Mouse (Mus musculus) cerebellum, adult 9-11 months (tissue): ENCODE data around the gene Olfr774.
"Not testable (repeated sequence)": the region's sequence is repeated elsewhere in the genome, so short reads cannot be mapped to it uniquely, and the experiment has no call there.

Experiments
- DNase-seq: peaks from one replicate; pipeline ENCODE4 v3.0.0; 2022

Olfr774 gene

DNA sequence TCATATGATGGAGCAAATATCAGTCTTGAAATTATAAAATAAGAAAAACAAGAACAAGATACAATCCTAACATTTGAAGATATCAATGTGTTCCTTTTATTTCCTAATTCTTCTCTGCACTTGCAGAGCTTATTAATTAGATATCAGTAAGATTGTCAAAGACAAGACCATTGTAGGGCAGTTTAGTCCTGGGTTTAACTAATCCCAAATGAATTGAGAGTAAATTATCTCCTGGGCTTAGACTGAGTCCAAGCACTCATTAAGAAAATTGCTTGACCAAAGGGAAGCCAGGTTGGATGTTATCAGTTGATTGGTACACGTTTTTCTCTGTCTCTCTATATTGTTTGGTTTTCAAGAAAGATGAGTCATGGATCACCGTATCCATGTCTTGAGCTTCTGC lies at the start of gene Olfr774:
Gene Olfr774 (plus strand): TSS at position 301 of the 400 bp plus-strand sequence.
- no peak for DNase-seq

DNA sequence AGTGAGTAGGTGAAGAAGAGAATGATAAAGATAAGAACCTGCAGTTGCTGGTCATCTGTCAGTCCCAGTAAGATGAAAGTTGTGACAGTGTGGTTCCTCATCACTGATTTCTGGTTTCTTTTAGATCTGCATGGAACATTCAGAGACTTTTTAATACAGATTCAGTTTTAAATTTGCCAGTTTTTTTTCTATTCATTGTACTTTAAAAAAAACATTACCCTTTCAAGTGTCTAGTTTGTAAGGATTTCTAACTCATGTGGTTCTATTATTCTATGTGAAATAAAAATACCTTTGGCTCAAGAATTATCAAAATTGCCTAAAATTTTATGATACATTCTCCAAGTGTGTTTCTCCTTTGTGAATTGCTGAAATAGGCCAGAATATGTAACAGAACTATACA lies 48.7 kb upstream of the Olfr774 start, which contains the start of gene Olfr773:
Gene Olfr773 (minus strand): TSS at position 101 of the 400 bp plus-strand sequence.
- not testable (repeated sequence) for DNase-seq

DNA sequence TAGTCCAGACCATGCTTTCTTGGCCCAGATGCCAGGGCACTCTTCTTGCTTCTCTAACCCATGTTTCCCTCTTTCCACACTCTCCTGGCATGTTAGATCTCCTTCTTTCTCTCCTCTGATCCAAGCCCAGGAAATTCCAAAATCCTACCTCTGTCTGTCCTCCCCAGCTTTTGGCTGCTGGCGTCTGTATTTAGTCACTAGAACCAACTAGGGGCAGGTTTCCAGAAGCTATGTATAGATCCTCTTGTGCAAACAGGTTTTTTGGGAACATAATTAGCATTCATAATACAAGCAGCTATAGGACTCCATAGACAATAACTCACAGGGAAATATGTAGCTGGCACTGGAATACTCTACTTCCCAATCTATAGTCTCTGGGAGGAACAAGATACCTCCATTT lies 5.3 kb upstream of the Olfr774 start:
- DNase-seq = no peak

DNA sequence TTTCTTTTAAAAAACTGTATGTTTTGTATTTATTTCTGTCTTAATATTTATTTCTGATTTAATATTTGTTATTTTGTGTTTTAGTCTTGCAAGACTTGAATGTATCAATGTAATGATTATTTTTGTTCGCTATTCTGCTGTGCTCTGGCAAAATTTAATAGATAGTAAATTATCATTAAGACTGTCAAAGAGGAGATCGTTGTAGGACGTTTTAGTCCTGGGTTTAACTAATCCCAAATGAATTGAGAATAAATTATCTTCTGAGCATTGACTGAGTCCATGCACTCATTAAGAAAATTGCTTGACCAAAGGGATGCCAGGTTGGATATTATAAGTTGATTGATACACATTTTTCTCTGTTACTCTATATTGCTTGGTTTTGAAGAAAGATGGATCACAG lies 12.1 kb downstream of the Olfr774 start, which contains the start of gene Olfr775:
Gene Olfr775 (plus strand): TSS at position 301 of the 400 bp plus-strand sequence.
- DNase-seq = no peak

DNA sequence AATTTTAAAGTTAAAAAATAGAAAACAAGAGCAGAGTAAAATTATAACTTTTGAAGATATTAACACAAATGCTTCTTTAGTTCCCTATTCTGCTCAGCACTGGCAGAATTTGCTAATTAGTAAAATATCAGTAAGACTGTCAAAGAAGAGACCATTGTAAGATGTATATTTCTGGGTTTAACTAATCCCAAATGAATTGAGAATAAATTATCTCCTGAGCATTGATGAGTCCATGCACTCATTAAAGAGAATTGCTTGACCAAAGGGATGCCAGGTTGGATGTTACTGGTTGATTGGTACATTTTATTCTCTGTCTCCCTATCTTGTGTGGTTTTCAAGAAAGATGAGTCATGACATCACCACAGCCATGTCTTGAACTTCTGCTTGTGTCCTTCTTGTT lies 22.8 kb downstream of the Olfr774 start, which contains the start of gene Olfr776:
Gene Olfr776 (plus strand): TSS at position 301 of the 400 bp plus-strand sequence.
- DNase-seq = no peak

DNA sequence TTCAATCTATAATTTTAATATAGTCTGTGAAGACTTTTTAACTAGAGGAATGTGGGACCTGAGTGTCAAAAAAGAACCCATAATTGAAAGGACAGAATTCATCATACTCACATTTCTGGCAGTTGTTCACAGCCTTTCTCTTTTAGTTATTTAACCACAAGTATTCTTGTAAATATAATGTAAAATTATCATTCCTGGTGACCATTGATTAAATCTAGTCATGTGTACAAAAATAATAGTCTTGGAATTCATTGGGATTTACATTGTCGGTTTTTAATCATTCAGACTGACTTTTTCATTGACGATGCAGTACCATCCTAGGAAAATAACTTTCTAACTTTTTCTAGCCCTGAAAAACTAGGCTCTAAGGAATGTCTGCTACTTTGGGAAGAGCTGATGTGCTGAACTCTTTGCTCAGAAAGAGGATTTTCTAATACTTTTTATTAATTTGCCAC lies 35.1 kb downstream of the Olfr774 start, which contains the start of gene Olfr777:
Gene Olfr777 (minus strand): TSS at position 405 of the 455 bp plus-strand sequence.
- no peak for DNase-seq
